Mouse (Mus musculus) gastrocnemius, adult 8-10 months (tissue): ENCODE results near the gene Tmem273. TPM values are rescaled to one million over a fixed set of nuclear protein-coding genes. Genes with fewer than 3 reads are reported as not detected.
A peak's percentile ranks its signal among the peaks of the same experiment; 100 is the strongest.

Experiments
- DNase-seq, 2 experiments: peaks; one replicate each; pipeline ENCODE4 v3.0.0; 2022; ENCODE audit warnings: low spot score in 2 of 2
- total RNA-seq, 4 experiments: library from RNA; stranded (reverse); gene quantifications; 2 replicates each; pipeline ENCODE4 v1.2.4; 2022

Gene Tmem273
- total RNA-seq, 4 experiments from 2014 or later: not detected

- no peak for DNase-seq
Measured at GRCm38 (mm10) chr14:32812429-32812828, 26.7 kb downstream of the Tmem273 start.

- DNase-seq: no peak
Measured at GRCm38 (mm10) chr14:32814961-32815360, 29.2 kb downstream of the Tmem273 start.

GRCm38 (mm10) chr14:32816533-32816932 is 30.8 kb downstream of the Tmem273 start:
- no peak for DNase-seq

GRCm38 (mm10) chr14:32817258-32817657 is 31.5 kb downstream of the Tmem273 start:
- no peak for DNase-seq

GRCm38 (mm10) chr14:32819297-32819696 is 33.5 kb downstream of the Tmem273 start:
- no peak for DNase-seq

GRCm38 (mm10) chr14:32822812-32823211 is 37.0 kb downstream of the Tmem273 start:
- no peak for DNase-seq

- no peak for DNase-seq
Measured at GRCm38 (mm10) chr14:32823861-32824260, 38.1 kb downstream of the Tmem273 start.

- no peak for DNase-seq
Measured at GRCm38 (mm10) chr14:32824267-32825150, 38.7 kb downstream of the Tmem273 start.

- DNase-seq: peak; percentile 21 to 37
Measured at GRCm38 (mm10) chr14:32825426-32826032, 39.8 kb downstream of the Tmem273 start.

GRCm38 (mm10) chr14:32827165-32827564 is 41.4 kb downstream of the Tmem273 start:
- peak; percentile 35 to 49 for DNase-seq

- DNase-seq: peak; percentile 37 to 57
Measured at GRCm38 (mm10) chr14:32827994-32828650, 42.4 kb downstream of the Tmem273 start.

GRCm38 (mm10) chr14:32833847-32834246 is 48.1 kb downstream of the Tmem273 start, which contains the start of gene Fam170b:
Fam170b (plus strand) TSS chr14:32833962.
- no peak for DNase-seq

- no peak for DNase-seq
Measured at GRCm38 (mm10) chr14:32835181-32835580, 49.4 kb downstream of the Tmem273 start.

- DNase-seq: no peak
Measured at GRCm38 (mm10) chr14:32835596-32835995, 49.8 kb downstream of the Tmem273 start.

GRCm38 (mm10) chr14:32836191-32836590 is 50.4 kb downstream of the Tmem273 start:
- no peak for DNase-seq

- no peak for DNase-seq
Measured at GRCm38 (mm10) chr14:32842052-32842451, 56.3 kb downstream of the Tmem273 start.

GRCm38 (mm10) chr14:32854059-32854458 is 68.3 kb downstream of the Tmem273 start:
- no peak for DNase-seq

- DNase-seq: no peak
Measured at GRCm38 (mm10) chr14:32856246-32856645, 70.5 kb downstream of the Tmem273 start.

GRCm38 (mm10) chr14:32856681-32857328 is 71.0 kb downstream of the Tmem273 start, which contains the start of gene Vstm4:
Vstm4 (plus strand) TSS chr14:32856756.
- DNase-seq: peak; percentile 46 to 71

GRCm38 (mm10) chr14:32858361-32858760 is 72.6 kb downstream of the Tmem273 start:
- DNase-seq: no peak

- DNase-seq: no peak
Measured at GRCm38 (mm10) chr14:32858941-32859510, 73.3 kb downstream of the Tmem273 start.
